Mouse (Mus musculus) stomach, postnatal 0 days (tissue): ENCODE results near the gene Cep170b. TPM values are rescaled to one million over a fixed set of nuclear protein-coding genes. Genes with fewer than 3 reads are reported as not detected.

Source experiments
- ATAC-seq: fragments of 200-750 bp; cut with Nextera tagmentation; 2 replicates; pipeline ENCODE4 v1.8.0; 2017; ENCODE audit not compliant: low FRiP score, low TSS enrichment
- DNase-seq: peaks from one replicate; pipeline ENCODE4 v3.0.0-alpha.2; 2016; ENCODE audit warnings: low spot score
- H3K27ac ChIP-seq: fragments of 300-500 bp; sonication (generic); replicated peaks from 2 replicates; pipeline ENCODE4 v1.5.1; 2014; ENCODE audit warnings: mild to moderate bottlenecking, control low read depth
- H3K27me3 ChIP-seq: fragments of 300-500 bp; sonication (generic); 2 replicates; pipeline ENCODE4 v1.6.1; 2014; ENCODE audit warnings: low read length; ENCODE audit not compliant: control insufficient read depth, insufficient read depth
- H3K36me3 ChIP-seq: fragments of 300-500 bp; sonication (generic); 2 replicates; pipeline ENCODE4 v1.6.1; 2014; ENCODE audit warnings: low read length, mixed read lengths; ENCODE audit not compliant: control insufficient read depth, insufficient read depth
- H3K4me1 ChIP-seq: fragments of 300-500 bp; sonication (generic); replicated peaks from 2 replicates; pipeline ENCODE4 v1.6.1; 2014; ENCODE audit warnings: antibody characterized with exemption; ENCODE audit not compliant: control insufficient read depth, insufficient read depth
- H3K4me2 ChIP-seq: fragments of 300-500 bp; sonication (generic); replicated peaks from 2 replicates; pipeline ENCODE4 v1.6.1; 2014; ENCODE audit warnings: low read depth, mild to moderate bottlenecking, control low read depth, moderate library complexity
- H3K4me3 ChIP-seq: fragments of 300-500 bp; sonication (generic); 2 replicates; pipeline ENCODE4 v1.5.1; 2014; ENCODE audit warnings: low read depth, low read length, control low read depth
- H3K9ac ChIP-seq: fragments of 300-500 bp; sonication (generic); 2 replicates; pipeline ENCODE4 v1.6.1; 2014; ENCODE audit warnings: mild to moderate bottlenecking, low read length, control low read depth, mixed read lengths
- H3K9me3 ChIP-seq: fragments of 300-500 bp; sonication (generic); 2 replicates; pipeline ENCODE4 v1.6.1; 2016; ENCODE audit warnings: low read length; ENCODE audit not compliant: control insufficient read depth
- CTCF ChIP-seq: IDR thresholded peaks from 2 replicates; pipeline ENCODE4 v1.5.1; 2016; ENCODE audit warnings: antibody characterized with exemption, low read depth, mild to moderate bottlenecking, moderate library complexity
- EP300 ChIP-seq: optimal IDR thresholded peaks from 2 replicates; pipeline ENCODE3; 2016; ENCODE audit warnings: antibody characterized with exemption
- WGBS: fragments of 180-500 bp; shearing (Covaris S2); extraction: QIAGEN DNeasy Blood & Tissue Kit; methylation state at CpG from one replicate; pipeline ENCODE4 v1.1.7; 2014; 5-methylcytosine and 5-hydroxymethylcytosine counted together
- polyA plus RNA-seq: library from polyadenylated mRNA; unstranded; fragments of >200 nt; fragmentation: Nextera tagmentation; extraction: Ambion mirVana; gene quantifications from 2 replicates; pipeline ENCODE4 v1.2.1, GENCODE M21; 2015

The Cep170b gene
- polyA plus RNA-seq, 1 experiment from 2014 or later = 20.7 TPM

DNA sequence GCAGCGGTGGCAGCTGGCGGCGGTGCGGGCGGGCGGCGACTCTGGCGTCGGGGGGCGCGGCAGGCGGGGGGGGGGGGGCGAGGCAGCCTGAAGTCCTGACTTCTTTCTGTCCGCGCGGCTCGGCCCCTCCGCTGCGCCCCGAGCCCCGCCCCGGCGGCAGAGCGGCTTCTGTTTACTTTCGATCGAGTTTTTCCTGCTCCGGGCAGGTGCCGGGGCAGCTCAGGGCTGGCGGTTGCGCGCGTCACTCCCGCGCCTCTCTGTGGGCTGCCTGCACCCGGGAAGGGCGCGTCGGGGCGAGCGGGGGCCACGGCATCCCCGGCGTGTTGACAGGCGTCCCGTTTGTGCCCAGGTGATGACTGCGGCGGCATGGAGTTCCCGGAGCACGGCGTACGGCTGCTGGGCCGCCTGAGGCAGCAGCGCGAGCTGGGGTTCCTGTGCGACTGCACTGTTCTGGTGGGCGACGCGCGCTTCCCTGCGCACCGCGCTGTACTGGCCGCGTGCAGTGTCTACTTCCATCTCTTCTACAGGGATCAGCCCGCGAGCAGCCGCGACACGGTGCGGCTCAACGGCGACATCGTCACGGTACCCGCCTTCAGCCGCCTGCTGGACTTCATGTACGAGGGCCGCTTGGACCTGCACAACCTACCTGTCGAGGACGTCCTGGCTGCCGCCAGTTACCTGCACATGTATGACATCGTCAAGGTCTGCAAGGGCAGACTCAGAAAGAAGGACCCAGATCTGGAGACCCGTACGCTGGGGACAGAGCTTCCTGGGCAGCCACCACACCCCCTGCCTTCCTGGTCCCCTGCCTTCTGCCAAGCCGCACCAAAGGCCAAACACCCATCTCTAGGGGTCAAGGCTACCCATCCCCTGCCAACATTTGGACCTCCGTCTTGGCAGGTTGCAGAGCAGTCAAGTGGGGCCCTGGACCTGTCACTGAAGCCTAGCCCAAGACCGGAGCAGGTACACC lies 40.9 kb upstream of the Cep170b start:
- no peak for TF ChIP-seq CTCF
- TF ChIP-seq EP300 = no peak
- Histone ChIP-seq H3K9ac (peak overlapping the region; percentile 87), H3K27me3 (no peaks in the 10 kb centered on the region), H3K4me3 (peak overlapping the region; percentile 72), H3K4me2 (peak overlapping the region; percentile 95), H3K4me1 (0 out of 2 replicates have a peak, but pooled peaks cover 4% of the 10 kb centered on the region), H3K9me3 (no peaks in the 10 kb centered on the region), H3K36me3 (peaks cover 4% of the 10 kb centered on the region; the same call in 1 of the 2 replicates), H3K27ac (peak overlapping the region; percentile 97)
- 7% methylated on average over 70 of the region's 87 CpGs for WGBS
- ATAC-seq (peak; percentile 79), DNase-seq (peak; percentile 93)

DNA sequence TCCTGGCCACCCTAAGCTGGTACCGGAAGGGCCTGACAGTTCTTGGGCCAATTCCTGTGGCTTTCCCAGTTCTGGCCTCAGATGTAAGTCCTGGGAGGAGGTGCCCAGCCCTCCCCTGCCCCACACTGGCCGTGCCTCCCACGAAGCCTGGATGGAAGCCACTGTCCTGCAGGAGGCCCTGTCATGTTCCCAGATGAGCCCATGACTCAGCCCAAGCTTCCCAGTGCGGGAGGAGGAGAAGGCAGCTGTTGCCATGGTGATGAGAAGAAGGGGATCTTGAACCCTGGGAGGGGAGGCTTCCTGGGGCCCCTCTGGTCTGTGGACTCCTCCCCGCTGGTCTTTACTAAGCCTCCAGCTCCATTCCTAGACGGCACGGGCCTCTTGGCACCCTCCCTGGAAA lies 36.9 kb upstream of the Cep170b start:
- Histone ChIP-seq H3K36me3 (peaks cover 4% of the 10 kb centered on the region; the same call in 1 of the 2 replicates), H3K4me3 (no peak overlapping the region), H3K4me1 (no peaks in the 10 kb centered on the region), H3K9me3 (no peaks in the 10 kb centered on the region), H3K9ac (no peak overlapping the region), H3K4me2 (no peak overlapping the region), H3K27ac (no peak overlapping the region), H3K27me3 (no peaks in the 10 kb centered on the region)
- ATAC-seq (no peak), DNase-seq (no peak)
- 50% methylated on average over 7 of the region's 7 CpGs for WGBS
- TF ChIP-seq EP300 (no peak), CTCF (no peak)

DNA sequence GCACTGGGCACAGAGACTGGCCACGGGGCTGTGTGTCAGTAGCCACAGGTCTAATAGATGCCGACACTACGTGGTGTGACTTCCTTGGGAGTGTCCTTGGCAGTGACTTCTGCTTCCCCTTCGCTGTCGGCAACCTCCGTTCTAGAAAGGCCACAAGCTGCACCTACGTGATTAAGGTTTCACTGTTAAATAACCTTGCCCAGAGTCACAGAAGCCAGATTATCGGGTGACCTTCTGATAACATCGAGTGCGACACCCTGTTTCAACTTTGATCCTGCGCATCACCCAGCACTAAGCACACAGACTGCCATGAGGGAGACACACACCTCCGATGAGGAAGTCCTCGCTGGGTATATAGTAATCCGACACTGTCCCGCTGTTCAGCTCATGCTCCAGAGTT lies 31.8 kb upstream of the Cep170b start:
- no peaks in the 10 kb centered on the region for H3K27me3 ChIP-seq
- no peak overlapping the region for H3K4me2 ChIP-seq
- 0 out of 2 replicates have a peak overlapping the region, but pooled peaks have one; percentile 18 for H3K9ac ChIP-seq
- DNase-seq = peak; percentile 39
- peaks cover 5% of the 10 kb centered on the region; the same call in 1 of the 2 replicates for H3K4me1 ChIP-seq
- WGBS = 40% methylated on average over 15 of the region's 15 CpGs
- H3K27ac ChIP-seq = no peak overlapping the region
- H3K9me3 ChIP-seq = no peaks in the 10 kb centered on the region
- peak; percentile 59 for ATAC-seq
- no peak overlapping the region for H3K4me3 ChIP-seq
- no peaks in the 10 kb centered on the region for H3K36me3 ChIP-seq
- TF ChIP-seq EP300 (no peak), CTCF (no peak)

DNA sequence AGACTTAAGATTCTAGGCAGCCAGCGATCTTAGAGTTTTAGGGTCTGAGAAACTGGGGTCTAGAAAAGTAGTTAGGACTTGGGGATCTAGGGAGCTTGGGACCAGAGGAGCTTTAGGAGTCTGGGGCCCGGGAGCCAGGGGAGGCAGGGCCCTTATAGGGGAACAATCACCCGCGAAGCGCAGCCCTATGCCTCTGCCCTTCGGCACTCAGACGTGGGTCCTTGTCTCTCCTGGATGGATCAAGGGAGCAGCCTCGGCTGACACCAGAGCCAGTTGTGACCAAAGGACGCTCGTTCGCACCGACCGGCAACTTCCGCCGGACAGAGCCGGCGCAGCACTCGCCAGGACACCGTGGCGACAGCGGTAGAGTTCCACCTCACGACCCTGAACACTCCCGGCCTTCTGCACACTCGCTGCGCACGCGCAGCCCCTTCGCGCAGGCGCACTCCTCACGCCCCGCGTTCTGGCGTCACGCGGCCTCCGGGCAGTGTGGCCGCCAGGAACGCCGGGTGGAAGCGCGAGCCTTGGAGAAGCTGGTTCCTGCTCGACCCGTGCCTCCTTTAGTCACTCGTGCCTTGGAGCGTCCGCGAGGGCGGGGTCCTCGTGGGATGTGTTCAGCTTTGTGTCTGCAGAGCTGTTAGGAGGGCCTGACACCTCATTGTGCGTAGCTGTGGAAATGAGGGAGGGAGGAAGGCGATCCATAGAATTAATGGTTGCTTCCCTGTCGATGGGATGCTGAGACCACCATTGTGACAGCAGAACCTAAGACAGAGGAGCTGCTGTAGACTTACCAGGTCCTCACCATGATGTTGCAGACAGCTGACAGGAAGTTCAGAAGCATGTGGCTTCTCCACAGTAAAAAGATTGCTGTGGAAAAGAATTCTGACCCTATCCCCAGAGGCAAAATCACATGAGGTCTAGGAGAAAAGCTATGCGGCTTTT lies 26.8 kb upstream of the Cep170b start:
- Histone ChIP-seq H3K27ac (peak overlapping the region; percentile 88), H3K4me2 (peak overlapping the region; percentile 91), H3K4me3 (peak overlapping the region; percentile 64), H3K36me3 (no peaks in the 10 kb centered on the region), H3K9ac (peak overlapping the region; percentile 94), H3K27me3 (no peaks in the 10 kb centered on the region), H3K4me1 (peaks cover 5% of the 10 kb centered on the region; the same call in 1 of the 2 replicates), H3K9me3 (no peaks in the 10 kb centered on the region)
- peak; percentile 95 for DNase-seq
- 2% methylated on average over 54 of the region's 54 CpGs for WGBS
- TF ChIP-seq CTCF = no peak
- TF ChIP-seq EP300 = no peak
- ATAC-seq = peak; percentile 94

DNA sequence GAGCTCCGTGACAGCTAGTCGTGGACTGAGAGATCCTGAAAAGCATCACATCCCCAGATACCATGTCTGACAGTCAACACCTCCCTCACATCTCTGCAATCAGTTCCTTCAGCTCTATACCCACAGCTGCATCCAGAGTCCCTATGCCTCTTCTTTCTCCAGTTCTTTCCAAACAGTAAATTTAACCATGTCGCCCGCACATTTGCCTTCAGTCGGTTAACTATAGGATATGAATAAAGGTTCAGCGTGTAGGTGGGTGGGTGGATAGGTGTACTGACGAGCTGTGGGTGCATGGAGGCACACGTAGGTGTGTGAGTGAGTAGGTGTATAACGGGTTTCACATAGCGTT lies 26.2 kb upstream of the Cep170b start:
- no peak for ATAC-seq
- peak overlapping the region; percentile 91 for H3K4me2 ChIP-seq
- H3K9me3 ChIP-seq = no peaks in the 10 kb centered on the region
- WGBS = 77% methylated on average over 10 of the region's 10 CpGs
- peaks cover 5% of the 10 kb centered on the region; the same call in 1 of the 2 replicates for H3K4me1 ChIP-seq
- H3K4me3 ChIP-seq = peak overlapping the region; percentile 64
- no peaks in the 10 kb centered on the region for H3K36me3 ChIP-seq
- H3K9ac ChIP-seq = peak overlapping the region; percentile 94
- H3K27ac ChIP-seq = peak overlapping the region; percentile 88
- no peaks in the 10 kb centered on the region for H3K27me3 ChIP-seq
- TF ChIP-seq CTCF = no peak
- DNase-seq = no peak
